8 mouse cellular contexts compared by ENCODE assay signal in the genomic region with DNA sequence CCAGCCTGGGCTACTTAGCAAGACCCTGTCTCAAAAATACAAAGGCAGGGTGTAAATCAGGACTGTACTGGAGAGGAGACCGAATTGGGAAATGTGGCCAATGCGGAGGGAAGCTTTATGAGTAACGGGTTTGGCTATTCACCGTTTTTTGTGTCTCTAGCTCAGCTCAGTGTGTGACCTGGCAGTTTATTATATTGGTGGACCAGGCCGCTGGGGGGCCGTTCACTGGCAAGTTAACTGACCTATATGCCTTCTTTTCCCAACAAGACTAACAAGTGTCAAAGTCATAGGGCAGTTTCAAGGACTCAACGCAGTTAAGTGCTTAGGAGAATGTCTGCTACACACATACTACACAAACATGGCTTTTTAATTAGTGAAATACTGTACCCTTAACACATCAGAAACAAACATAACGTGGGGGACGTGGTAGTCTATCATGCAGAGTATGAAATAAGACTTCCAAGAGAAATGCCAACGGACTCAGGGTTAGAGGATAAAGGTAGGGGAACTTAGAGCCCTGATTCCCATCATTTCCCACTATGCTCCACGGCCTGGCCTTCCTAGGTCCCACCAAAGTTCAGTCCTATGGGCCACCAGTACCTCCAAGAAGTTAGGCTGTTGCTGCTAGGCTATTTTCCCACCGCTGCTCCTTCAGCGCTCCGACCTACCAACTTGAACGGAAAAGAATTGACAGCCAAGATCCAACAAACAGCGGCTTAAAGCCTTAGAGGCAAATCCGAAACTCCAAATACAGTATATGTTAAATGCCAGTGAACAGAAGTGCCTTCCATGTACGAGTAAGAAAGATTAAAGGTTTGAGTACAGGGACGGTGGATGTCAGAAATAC. TPM values are rescaled to one million over a fixed set of nuclear protein-coding genes. Genes with fewer than 3 reads are reported as not detected.
DNase-seq lines count a peak whose midpoint lies in the region; ATAC-seq and TF ChIP-seq lines count a peak whose summit lies in the region.

No protein-coding gene starts in this region.

- TF ChIP-seq EP300 in heart, adult 2 months (IDR thresholded peaks at IDR 0.05; ENCODE audit: insufficient read depth, low read depth, low read length), result no peak
- TF ChIP-seq EP300 in MEL (IDR thresholded peaks at IDR 0.05; ENCODE audit: low read depth in 1 of 2, low read length in 2 of 2), result no peak

- peaks cover 20% of the 10 kb centered on the region for H3K36me3 ChIP-seq in heart, adult 2 months (ENCODE audit: control insufficient read depth, insufficient read depth, low read length)
- H3K36me3 ChIP-seq in MEL (ENCODE audit: control insufficient read depth in 1 of 2, insufficient read depth in 2 of 2, low read length in 2 of 2) (peaks cover 20 to 28% of the 10 kb centered on the region in 2 experiments), macrophage (ENCODE audit: inconsistent target) (peaks cover 11% of the 10 kb centered on the region; the same call in 1 of the 2 replicates)
- peaks cover 17% of the 10 kb centered on the region for H3K36me3 ChIP-seq in heart, embryonic 15.5 days

- H3K4me2 ChIP-seq in heart, embryonic 15.5 days, result peak overlapping the region; percentile 73

- peak overlapping the region; percentile 99 for H3K27ac ChIP-seq in heart, adult 2 months
- H3K27ac ChIP-seq in MEL (ENCODE audit: control insufficient read depth, low read depth, low read length), result no peak overlapping the region
- H3K27ac ChIP-seq in heart, embryonic 15.5 days, result peak overlapping the region; percentile 99
- peak overlapping the region; percentile 79 for H3K27ac ChIP-seq in macrophage

- H3K27me3 ChIP-seq in heart, adult 2 months (ENCODE audit: control insufficient read depth, insufficient read depth, low read length), result no peaks in the 10 kb centered on the region
- H3K27me3 ChIP-seq in MEL (ENCODE audit: control insufficient read depth in 1 of 2, insufficient read depth in 2 of 2, low read length in 2 of 2), result no peaks in the 10 kb centered on the region
- H3K27me3 ChIP-seq in heart, embryonic 15.5 days, result no peaks in the 10 kb centered on the region

- peaks cover 4% of the 10 kb centered on the region for H3K4me1 ChIP-seq in heart, adult 2 months (ENCODE audit: control insufficient read depth, insufficient read depth, low read length)
- H3K4me1 ChIP-seq in MEL (ENCODE audit: control insufficient read depth in 1 of 2, insufficient read depth in 2 of 2, low read length in 2 of 2), result peaks cover 11 to 13% of the 10 kb centered on the region in 2 experiments
- peaks cover 19% of the 10 kb centered on the region for H3K4me1 ChIP-seq in heart, embryonic 15.5 days (replicated peaks)

- 42% methylated on average over 19 of the region's 19 CpGs for WGBS in heart, adult 2 months
- WGBS in heart, embryonic 15.5 days, result 41% methylated on average over 19 of the region's 19 CpGs
- 40% methylated on average over 17 of the region's 19 CpGs for WGBS in macrophage (ENCODE audit: missing documents)

- H3K79me2 ChIP-seq in heart, adult 2 months (replicated peaks; ENCODE audit: control insufficient read depth, insufficient read depth, low read length), result no peaks in the 10 kb centered on the region
- H3K79me2 ChIP-seq in MEL (ENCODE audit: control insufficient read depth, insufficient read depth, low read length, poor library complexity) (peaks cover 29% of the 10 kb centered on the region), macrophage (ENCODE audit: inconsistent target) (peaks cover 46% of the 10 kb centered on the region)

- H3K9me3 ChIP-seq in MEL (replicated peaks; ENCODE audit: insufficient read depth, low read length), result no peaks in the 10 kb centered on the region
- no peaks in the 10 kb centered on the region for H3K9me3 ChIP-seq in heart, embryonic 15.5 days (replicated peaks)

- no peak for DNase-seq in heart, adult 2 months
- DNase-seq in heart, adult 8-10 months (ENCODE audit: low spot score), result no peak
- DNase-seq in MEL (ENCODE audit: low read depth, low spot score), result peak; percentile 36
- DNase-seq in urinary bladder, postnatal 14 days (ENCODE audit: low spot score), result no peak
- DNase-seq in spleen, postnatal 36 days (ENCODE audit: low spot score in 2 of 2), result no peak

- H3K9ac ChIP-seq in heart, adult 2 months (ENCODE audit: low read depth, low read length), result peak overlapping the region; percentile 95
- H3K9ac ChIP-seq in MEL (ENCODE audit: control insufficient read depth, low read depth, low read length, poor library complexity, severe bottlenecking), result peak overlapping the region; percentile 48
- H3K9ac ChIP-seq in heart, embryonic 15.5 days, result peak overlapping the region; percentile 95

- intact Hi-C loops in heart, adult 2 months (cut with DNase I), result no loop called here

- H3K4me3 ChIP-seq in heart, adult 2 months, result peak overlapping the region; percentile 98
- H3K4me3 ChIP-seq in MEL (ENCODE audit: control insufficient read depth in 1 of 2, insufficient read depth in 1 of 2, low read depth in 2 of 2, low read length in 2 of 2) (peak overlapping the region; percentile 40 to 82), macrophage (ENCODE audit: inconsistent target) (peak overlapping the region; percentile 94)
- H3K4me3 ChIP-seq in heart, embryonic 15.5 days, result peak overlapping the region; percentile 89

- TF ChIP-seq CTCF in heart, adult 2 months (IDR thresholded peaks at IDR 0.05), result no peak
- TF ChIP-seq CTCF in MEL (IDR thresholded peaks at IDR 0.05 in 2 of 3, conservative IDR thresholded peaks at IDR 0.05 in 1 of 3; ENCODE audit: control insufficient read depth in 1 of 3, insufficient read depth in 1 of 3, low read depth in 2 of 3, low read length in 3 of 3, poor library complexity in 1 of 3, severe bottlenecking in 1 of 3), result no peak

- TF ChIP-seq POLR2A in heart, adult 2 months (IDR thresholded peaks at IDR 0.05; ENCODE audit: insufficient read depth, low read depth, low read length), result no peak
- no peak for TF ChIP-seq POLR2A in MEL (IDR thresholded peaks at IDR 0.05; ENCODE audit: control insufficient read depth in 1 of 2, insufficient read depth in 1 of 2, low read depth in 1 of 2, low read length in 2 of 2, poor library complexity in 1 of 2)

- no peak for ATAC-seq in heart, embryonic 15.5 days (replicated peaks; ENCODE audit: insufficient number of reproducible peaks, insufficient read depth, low FRiP score, low read depth)
- no peak; the same call in 1 of the 2 replicates for ATAC-seq in frontal cortex, adult (ENCODE audit: low TSS enrichment)

- no peak for TF ChIP-seq RAD21 in MEL (IDR thresholded peaks at IDR 0.05; ENCODE audit: low read depth, low read length)

RNA-seq across cellular contexts. Expression of gene Bzw1, which starts 1.1 kb away (rescaled TPM):
- total RNA-seq in heart, adult 2 months (2021), result 10 to 100 TPM; 62.6 to 70.7 TPM
- 14.5 and 28.6 TPM in 2 replicates for polyA plus RNA-seq in heart, adult 2 months (2012; rRNA removed)
- total RNA-seq in heart, adult 8-10 months (2022), result 10 to 100 TPM; 60.2 to 64.3 (median 62.1) TPM
- 199 and 221 TPM in 2 replicates for total RNA-seq in MEL (2012; rRNA removed)
- polyA plus RNA-seq in MEL (2012; ENCODE audit: insufficient read depth in 1 of 2, insufficient read length in 2 of 2, low read depth in 1 of 2, low replicate concordance in 2 of 2, missing spikeins in 1 of 2) (100 to 1,000 TPM; 242 to 268 TPM), macrophage (2018) (103 to 172 TPM (median 110 TPM) in 3 replicates)
- 178 and 181 TPM in 2 replicates for polyA plus RNA-seq in heart, embryonic 15.5 days (2015; fragmentation: Nextera tagmentation; extraction: Ambion mirVana)
- total RNA-seq in macrophage (2018; cell fraction: chromatin; rRNA removed), result 10 to 100 TPM; 23.0 to 74.1 (median 38.3) TPM
- total RNA-seq in macrophage (2018; cell fraction: cytosol; rRNA removed), result 100 to 1,000 TPM; 110 to 168 (median 134) TPM
- total RNA-seq in macrophage (2018; cell fraction: nucleus; rRNA removed), result 100 to 1,000 TPM in 2 of 26 experiments, 10 to 100 TPM in 24; 46.4 to 125 (median 65.3) TPM

RNA-seq across cellular contexts. Expression of gene Clk1, which starts 32.2 kb away (rescaled TPM):
- 10 to 100 TPM; 50.2 to 50.4 TPM for total RNA-seq in heart, adult 2 months (2021)
- polyA plus RNA-seq in heart, adult 2 months (2012; rRNA removed), result 43.3 and 82.3 TPM in 2 replicates
- total RNA-seq in heart, adult 8-10 months (2022), result 10 to 100 TPM; 35.5 to 62.3 (median 46.7) TPM
- 32.5 and 35.8 TPM in 2 replicates for total RNA-seq in MEL (2012; rRNA removed)
- polyA plus RNA-seq in MEL (2012; ENCODE audit: insufficient read depth in 1 of 2, insufficient read length in 2 of 2, low read depth in 1 of 2, low replicate concordance in 2 of 2, missing spikeins in 1 of 2) (1,000 to 10,000 TPM in 1 of 2 experiments, 10 to 100 TPM in 1; 41.1 to 1,029 TPM), macrophage (2018) (48.7 to 99.4 TPM (median 98.6 TPM) in 3 replicates)
- polyA plus RNA-seq in heart, embryonic 15.5 days (2015; fragmentation: Nextera tagmentation; extraction: Ambion mirVana), result 125 and 126 TPM in 2 replicates
- total RNA-seq in macrophage (2018; cell fraction: chromatin; rRNA removed), result 1,000 to 10,000 TPM in 8 of 26 experiments, 100 to 1,000 TPM in 18; 378 to 1,983 (median 827) TPM
- total RNA-seq in macrophage (2018; cell fraction: cytosol; rRNA removed), result 10 to 100 TPM; 18.4 to 89.4 (median 44.7) TPM
- total RNA-seq in macrophage (2018; cell fraction: nucleus; rRNA removed), result 1,000 to 10,000 TPM in 2 of 26 experiments, 100 to 1,000 TPM in 24; 228 to 1,112 (median 487) TPM

RNA-seq across cellular contexts. Expression of gene Nif3l1, which starts 53.3 kb away (rescaled TPM):
- 1 to 10 TPM; 9.1 to 9.4 TPM for total RNA-seq in heart, adult 2 months (2021)
- polyA plus RNA-seq in heart, adult 2 months (2012; rRNA removed), result 14.5 and 25.7 TPM in 2 replicates
- total RNA-seq in heart, adult 8-10 months (2022), result 10 to 100 TPM in 3 of 4 experiments, 1 to 10 TPM in 1; 10.0 to 15.4 (median 14.4) TPM
- total RNA-seq in MEL (2012; rRNA removed), result 26.9 and 28.5 TPM in 2 replicates
- polyA plus RNA-seq in MEL (2012; ENCODE audit: insufficient read depth in 1 of 2, insufficient read length in 2 of 2, low read depth in 1 of 2, low replicate concordance in 2 of 2, missing spikeins in 1 of 2) (10 to 100 TPM in 1 of 2 experiments, not detected in 1; 32.8 TPM), macrophage (2018) (9.8 to 16.5 TPM (median 10.5 TPM) in 3 replicates)
- polyA plus RNA-seq in heart, embryonic 15.5 days (2015; fragmentation: Nextera tagmentation; extraction: Ambion mirVana), result 21.2 and 25.0 TPM in 2 replicates
- total RNA-seq in macrophage (2018; cell fraction: chromatin; rRNA removed), result 10 to 100 TPM in 11 of 26 experiments, 1 to 10 TPM in 15; 3.2 to 22.1 (median 8.9) TPM
- total RNA-seq in macrophage (2018; cell fraction: cytosol; rRNA removed), result 10 to 100 TPM in 13 of 26 experiments, 1 to 10 TPM in 13; 6.0 to 14.4 (median 10.1) TPM
- total RNA-seq in macrophage (2018; cell fraction: nucleus; rRNA removed), result 10 to 100 TPM in 10 of 26 experiments, 1 to 10 TPM in 16; 3.1 to 20.1 (median 7.6) TPM

RNA-seq across cellular contexts. Expression of gene Ppil3, which starts 53.6 kb away (rescaled TPM):
- 10 to 100 TPM; 17.5 to 19.6 TPM for total RNA-seq in heart, adult 2 months (2021)
- polyA plus RNA-seq in heart, adult 2 months (2012; rRNA removed), result 18.3 and 23.2 TPM in 2 replicates
- 10 to 100 TPM; 15.9 to 21.5 (median 18.7) TPM for total RNA-seq in heart, adult 8-10 months (2022)
- total RNA-seq in MEL (2012; rRNA removed), result 74.3 and 84.9 TPM in 2 replicates
- polyA plus RNA-seq in MEL (2012; ENCODE audit: insufficient read depth in 1 of 2, insufficient read length in 2 of 2, low read depth in 1 of 2, low replicate concordance in 2 of 2, missing spikeins in 1 of 2) (100 to 1,000 TPM in 1 of 2 experiments, 10 to 100 TPM in 1; 76.8 to 503 TPM), macrophage (2018) (25.5 to 49.0 TPM (median 45.3 TPM) in 3 replicates)
- 28.7 and 34.7 TPM in 2 replicates for polyA plus RNA-seq in heart, embryonic 15.5 days (2015; fragmentation: Nextera tagmentation; extraction: Ambion mirVana)
- 10 to 100 TPM in 21 of 26 experiments, 1 to 10 TPM in 5; 4.1 to 45.4 (median 23.8) TPM for total RNA-seq in macrophage (2018; cell fraction: chromatin; rRNA removed)
- total RNA-seq in macrophage (2018; cell fraction: cytosol; rRNA removed), result 10 to 100 TPM; 19.2 to 44.9 (median 32.2) TPM
- total RNA-seq in macrophage (2018; cell fraction: nucleus; rRNA removed), result 10 to 100 TPM in 21 of 26 experiments, 1 to 10 TPM in 5; 6.3 to 44.6 (median 16.7) TPM
